Mouse (Mus musculus): ENCODE data around the gene Klhdc7b.

The Klhdc7b gene

GRCm38 (mm10) chr15:89384617-89385016 is at the start of gene Klhdc7b:
TSS of gene Klhdc7b (plus strand) at chr15:89384917.
- no peak for DNase-seq (ENCODE audit: low spot score)

DNA sequence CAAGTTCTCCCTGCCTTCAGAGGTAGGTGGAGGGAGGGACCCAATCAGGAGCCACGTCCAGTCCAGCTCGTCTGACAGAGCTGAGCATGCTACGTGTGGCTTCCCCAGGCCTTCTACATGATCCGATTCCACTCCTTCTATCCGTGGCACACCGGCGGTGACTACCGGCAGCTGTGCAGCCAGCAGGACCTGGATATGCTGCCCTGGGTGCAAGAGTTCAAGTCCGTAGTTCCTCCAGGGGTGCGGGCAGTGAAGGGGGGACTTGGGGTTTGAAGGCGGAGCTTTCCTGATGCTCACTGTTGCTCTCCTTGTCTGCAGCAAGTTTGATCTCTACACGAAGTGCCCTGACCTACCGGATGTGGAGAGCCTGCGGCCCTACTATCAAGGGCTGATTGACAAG is 48.3 kb upstream of the Klhdc7b start:
- DNase-seq (ENCODE audit: low spot score) = no peak

DNA sequence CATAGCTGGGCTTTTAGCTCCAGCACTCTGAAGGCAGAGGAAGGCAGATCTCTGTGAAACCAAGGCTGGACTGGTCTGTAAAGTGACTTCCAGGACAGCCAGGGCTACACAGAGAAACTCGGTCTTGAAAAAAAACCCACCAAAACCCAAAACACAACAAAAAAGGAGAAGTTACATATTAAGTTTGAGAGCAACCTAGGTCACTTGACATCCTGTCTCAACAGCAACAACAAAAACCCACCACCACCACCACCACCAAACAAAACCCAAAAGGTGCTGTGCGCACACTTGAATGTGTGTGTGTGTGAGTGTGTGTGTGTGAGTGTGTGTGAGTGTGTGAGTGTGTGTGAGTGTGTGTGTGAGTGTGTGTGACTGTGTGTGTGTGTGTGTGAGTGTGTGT is 45.0 kb upstream of the Klhdc7b start:
- DNase-seq (ENCODE audit: low spot score) = no peak

- DNase-seq (ENCODE audit: low spot score) = no peak
Measured at GRCm38 (mm10) chr15:89340136-89340535, 44.6 kb upstream of the Klhdc7b start.

- DNase-seq (ENCODE audit: low spot score) = no peak
Measured at GRCm38 (mm10) chr15:89341678-89342077, 43.0 kb upstream of the Klhdc7b start.

DNA sequence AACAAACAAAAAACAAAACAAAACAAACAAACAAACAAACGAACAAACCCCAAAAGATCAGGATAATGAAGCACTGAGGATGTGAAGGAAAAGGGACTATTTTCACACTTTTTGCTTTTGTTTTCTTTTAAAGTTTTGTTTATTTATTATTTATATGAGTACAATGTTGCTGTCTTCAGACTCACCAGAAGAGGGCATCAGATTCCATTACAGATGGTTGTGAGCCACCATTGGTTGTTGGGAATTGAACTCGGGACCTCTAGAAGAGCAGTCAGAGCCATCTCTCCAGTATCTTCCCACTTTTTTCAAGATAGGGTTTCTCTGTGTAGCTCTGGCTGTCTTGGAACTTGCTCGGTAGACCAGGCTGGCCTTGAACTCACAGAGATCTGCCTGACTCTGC is 41.4 kb upstream of the Klhdc7b start:
- no peak for DNase-seq (ENCODE audit: low spot score)

DNA sequence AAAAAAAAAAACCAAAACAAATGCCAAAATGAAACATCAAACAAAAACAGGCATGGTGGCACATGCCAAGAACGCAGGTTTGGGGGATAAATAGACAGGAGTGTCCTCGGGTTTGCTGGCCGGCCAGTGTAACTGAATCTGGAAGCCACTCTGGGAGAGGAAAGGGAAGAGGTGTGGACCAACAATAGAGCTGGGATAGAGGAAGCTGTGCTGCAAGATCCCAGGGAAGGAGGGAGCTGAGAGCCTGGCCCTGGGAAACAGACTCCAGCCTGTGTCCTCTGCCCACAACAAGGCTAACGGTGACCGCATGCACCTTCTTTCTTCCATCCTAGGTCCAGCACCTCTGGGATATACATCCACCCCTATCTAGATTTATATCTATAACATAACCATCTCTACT is 34.3 kb upstream of the Klhdc7b start:
- no peak for DNase-seq (ENCODE audit: low spot score)

DNA sequence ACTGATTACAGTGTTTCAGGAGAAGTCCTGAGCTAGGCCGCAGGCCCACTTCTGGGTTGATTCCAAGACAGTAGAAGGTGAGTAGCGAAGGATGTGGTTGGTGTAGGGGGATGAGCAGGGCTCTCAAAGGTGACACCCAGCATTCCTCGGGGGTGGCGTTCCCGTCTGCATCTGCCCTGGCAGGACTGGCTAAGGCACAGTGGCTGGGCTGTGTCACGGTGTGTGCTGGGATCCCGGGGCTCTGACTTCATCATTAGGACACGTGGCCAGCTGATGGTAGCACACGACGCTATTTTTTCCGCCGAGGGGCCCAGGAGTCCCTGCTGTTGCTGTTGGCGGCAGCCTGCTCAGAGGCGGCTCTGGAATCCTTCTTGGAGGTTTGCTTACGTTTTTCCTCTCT is 33.4 kb upstream of the Klhdc7b start:
- no peak for DNase-seq (ENCODE audit: low spot score)

- DNase-seq (ENCODE audit: low spot score) = no peak
Measured at GRCm38 (mm10) chr15:89352054-89352453, 32.7 kb upstream of the Klhdc7b start.

- DNase-seq (ENCODE audit: low spot score) = no peak
Measured at GRCm38 (mm10) chr15:89352795-89353194, 31.9 kb upstream of the Klhdc7b start.

DNA sequence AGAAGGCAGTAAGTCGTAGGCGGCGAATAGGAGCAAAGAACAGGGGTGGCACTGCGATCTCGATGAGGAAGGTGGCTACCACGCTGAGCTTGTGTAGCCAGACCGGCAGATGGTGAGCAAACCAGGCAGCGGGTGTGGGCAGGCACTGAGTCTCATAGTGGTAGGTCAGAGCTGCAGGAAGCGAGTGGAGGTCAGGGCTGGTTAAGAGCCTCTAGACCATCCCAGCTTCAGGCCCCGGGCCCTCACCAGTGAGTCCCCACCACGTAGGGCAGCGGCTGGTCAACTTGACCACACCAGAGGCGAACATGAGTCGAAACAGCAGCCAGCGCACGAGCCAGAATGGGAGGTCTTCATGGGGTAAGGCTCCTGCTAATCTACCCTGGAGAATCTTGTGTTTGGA is 30.9 kb upstream of the Klhdc7b start:
- no peak for DNase-seq (ENCODE audit: low spot score)

GRCm38 (mm10) chr15:89354455-89354854 is 30.3 kb upstream of the Klhdc7b start:
- DNase-seq (ENCODE audit: low spot score) = no peak

- DNase-seq (ENCODE audit: low spot score) = peak; percentile 90
Measured at GRCm38 (mm10) chr15:89355241-89356187, 29.2 kb upstream of the Klhdc7b start, which contains the start of the genes Lmf2 and Ncaph2. TSS of gene Lmf2 (minus strand) at chr15:89355659. TSS of gene Ncaph2 (plus strand) at chr15:89355719.

GRCm38 (mm10) chr15:89356372-89356771 is 28.3 kb upstream of the Klhdc7b start:
- peak; percentile 65 for DNase-seq (ENCODE audit: low spot score)

DNA sequence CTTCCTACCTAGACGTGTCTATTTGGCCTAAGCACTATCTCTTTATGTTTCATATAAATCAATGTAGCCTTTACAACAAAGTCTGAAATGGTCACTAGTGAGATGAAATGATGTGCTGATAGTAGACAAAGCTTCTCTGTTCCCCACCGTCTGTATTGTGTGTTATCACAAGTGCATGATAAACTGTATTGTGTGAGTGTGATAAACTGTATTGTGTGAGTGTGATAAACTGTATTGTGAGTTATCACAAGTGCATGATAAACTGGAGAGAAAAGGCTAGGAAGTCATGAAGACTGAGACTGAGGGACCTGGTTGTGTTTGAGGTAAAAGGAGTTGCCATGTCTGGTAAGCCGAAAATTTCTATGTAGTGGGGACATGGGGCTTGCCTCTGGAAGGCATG is 25.9 kb upstream of the Klhdc7b start:
- no peak for DNase-seq (ENCODE audit: low spot score)

DNA sequence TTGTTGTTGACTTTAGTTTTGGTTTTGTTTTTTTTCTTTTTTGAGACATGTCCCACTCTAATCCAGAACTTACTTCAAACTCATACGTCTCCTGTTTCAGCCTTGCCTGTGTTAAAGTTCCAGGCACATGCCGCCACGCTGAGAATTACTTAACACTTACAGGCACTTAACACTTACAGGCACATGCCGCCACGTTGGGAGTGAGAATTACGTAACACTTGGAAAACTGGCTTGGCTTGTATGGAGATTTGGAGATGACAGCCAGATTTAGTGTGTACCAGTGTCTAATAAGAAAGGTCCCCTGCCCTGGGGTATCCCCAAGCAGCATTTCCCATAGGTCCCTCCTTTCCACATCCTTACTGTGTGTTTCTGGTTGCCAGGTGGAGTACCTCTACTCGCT is 21.7 kb upstream of the Klhdc7b start:
- DNase-seq (ENCODE audit: low spot score) = no peak

- no peak for DNase-seq (ENCODE audit: low spot score)
Measured at GRCm38 (mm10) chr15:89365141-89365551, 19.6 kb upstream of the Klhdc7b start.

GRCm38 (mm10) chr15:89372068-89372467 is 12.6 kb upstream of the Klhdc7b start:
- DNase-seq (ENCODE audit: low spot score) = no peak

GRCm38 (mm10) chr15:89372536-89372935 is 12.2 kb upstream of the Klhdc7b start:
- no peak for DNase-seq (ENCODE audit: low spot score)

- DNase-seq (ENCODE audit: low spot score) = peak; percentile 63
Measured at GRCm38 (mm10) chr15:89373027-89373761, 11.5 kb upstream of the Klhdc7b start.

GRCm38 (mm10) chr15:89373762-89374248 is 10.9 kb upstream of the Klhdc7b start, which contains the start of gene Sco2:
TSS of gene Sco2 (minus strand) at chr15:89373846.
- peak; percentile 73 for DNase-seq (ENCODE audit: low spot score)

GRCm38 (mm10) chr15:89374340-89374739 is 10.4 kb upstream of the Klhdc7b start:
- DNase-seq (ENCODE audit: low spot score) = no peak

Data from ovary, adult 18-20 months (tissue).